Mouse (Mus musculus) hindbrain, embryonic 12.5 days (tissue): Measurements from ENCODE around the gene Golim4. TPM values are rescaled to one million over a fixed set of nuclear protein-coding genes. Genes with fewer than 3 reads are reported as not detected.

Experiments used
- ATAC-seq: fragments of 200-750 bp; cut with Nextera tagmentation; 2 replicates; pipeline ENCODE4 v1.8.0; 2017; ENCODE audit warnings: moderate TSS enrichment; ENCODE audit not compliant: low FRiP score
- H3K27ac ChIP-seq: fragments of 300-500 bp; sonication (generic); 2 replicates; pipeline ENCODE4 v1.5.1; 2016; ENCODE audit warnings: mild to moderate bottlenecking
- H3K27me3 ChIP-seq: fragments of 300-500 bp; sonication (generic); 2 replicates; pipeline ENCODE4 v1.6.1; 2016; ENCODE audit warnings: mild to moderate bottlenecking
- H3K36me3 ChIP-seq: fragments of 300-500 bp; sonication (generic); 2 replicates; pipeline ENCODE4 v1.6.1; 2016; ENCODE audit warnings: mild to moderate bottlenecking
- H3K4me1 ChIP-seq: fragments of 300-500 bp; sonication (generic); 2 replicates; pipeline ENCODE4 v1.6.1; 2016
- H3K4me2 ChIP-seq: fragments of 300-500 bp; sonication (generic); replicated peaks from 2 replicates; pipeline ENCODE4 v1.6.1; 2016; ENCODE audit warnings: mild to moderate bottlenecking
- H3K4me3 ChIP-seq: fragments of 300-500 bp; sonication (generic); 2 replicates; pipeline ENCODE4 v1.5.1; 2016; ENCODE audit warnings: mild to moderate bottlenecking
- H3K9ac ChIP-seq: fragments of 300-500 bp; sonication (generic); 2 replicates; pipeline ENCODE4 v1.6.1; 2016; ENCODE audit warnings: mild to moderate bottlenecking, moderate library complexity
- H3K9me3 ChIP-seq: fragments of 300-500 bp; sonication (generic); replicated peaks from 2 replicates; pipeline ENCODE4 v1.6.1; 2016; ENCODE audit warnings: mild to moderate bottlenecking
- WGBS: fragments of 180-500 bp; shearing (Covaris S2); methylation state at CpG from one replicate; pipeline ENCODE4 v1.1.7; 2016; 5-methylcytosine and 5-hydroxymethylcytosine counted together
- polyA plus RNA-seq: library from polyadenylated mRNA; unstranded; fragments of >200 nt; fragmentation: Nextera tagmentation; extraction: Ambion mirVana; gene quantifications from 2 replicates; pipeline ENCODE4 v1.2.1, GENCODE M21; 2016

The Golim4 gene
- polyA plus RNA-seq, 1 experiment from 2014 or later, result 60.2 TPM

DNA sequence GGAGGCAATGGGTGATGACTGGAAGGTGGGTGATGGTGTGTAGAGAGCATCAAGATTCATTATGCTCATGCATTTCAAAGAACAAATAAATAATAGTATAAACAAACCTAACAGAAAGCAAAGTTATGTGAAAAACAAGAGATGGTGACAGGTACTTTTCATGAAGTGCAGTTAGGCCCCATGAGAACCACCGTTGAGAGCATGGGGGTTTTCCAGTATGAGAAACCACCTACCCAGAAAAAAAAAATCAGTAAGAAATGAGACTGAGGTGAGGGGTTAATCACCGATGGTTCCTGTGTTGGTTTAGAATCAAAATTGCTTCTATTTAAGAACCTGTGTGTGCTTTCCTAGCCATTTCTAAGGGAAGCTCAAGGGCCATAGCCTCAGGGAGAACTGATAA is 121.9 kb downstream of the Golim4 start:
- H3K27me3 ChIP-seq, result no peaks in the 10 kb centered on the region
- no peaks in the 10 kb centered on the region for H3K36me3 ChIP-seq
- H3K4me2 ChIP-seq, result no peak overlapping the region
- H3K4me3 ChIP-seq, result no peak overlapping the region
- WGBS, result 85% methylated on average over 2 of the region's 2 CpGs
- H3K27ac ChIP-seq, result no peak overlapping the region
- H3K9me3 ChIP-seq, result no peaks in the 10 kb centered on the region
- ATAC-seq, result no peak
- H3K4me1 ChIP-seq, result no peaks in the 10 kb centered on the region
- no peak overlapping the region for H3K9ac ChIP-seq

Other genes starting within 250 kb of the Golim4 start
- not detected in 2 replicates for gene Gm29133, start 208.8 kb downstream of the Golim4 start, polyA plus RNA-seq
- gene Fstl5, start 117.3 kb upstream of the Golim4 start, polyA plus RNA-seq, result 16.3 and 17.0 TPM in 2 replicates